9 mouse cellular contexts compared by ENCODE assay signal in the genomic region with DNA sequence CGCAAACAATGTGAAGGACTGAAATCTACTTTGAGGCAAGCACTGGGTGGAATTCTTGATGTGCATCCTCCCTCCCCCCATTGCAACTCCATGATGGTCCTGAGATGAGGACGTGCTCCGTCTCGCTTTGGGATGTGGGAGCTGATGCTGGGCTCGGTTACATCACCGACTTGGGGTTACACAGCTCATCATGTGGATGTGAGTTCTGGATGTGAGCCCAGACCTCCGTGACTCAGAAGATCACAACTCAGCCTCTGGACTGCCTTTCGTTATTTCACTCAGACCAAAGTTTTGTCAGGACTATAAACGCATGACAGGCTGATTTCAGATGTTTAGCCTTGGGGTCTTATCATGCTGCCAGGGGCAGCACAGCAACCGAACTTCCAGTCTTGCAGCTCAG. TPM values are rescaled to one million over a fixed set of nuclear protein-coding genes. Genes with fewer than 3 reads are reported as not detected.
DNase-seq lines count a peak whose midpoint lies in the region; ATAC-seq and TF ChIP-seq lines count a peak whose summit lies in the region.
"Had no signal": no experiment of that assay in that cellular context is flagged by ENCODE, and none has a peak within 500 bp of the region (broad histone marks: within the 10 kb centered on the region; RNA-seq: fewer than 3 reads in every experiment).

No protein-coding gene starts in this region.

- no peaks in the 10 kb centered on the region for H3K27me3 ChIP-seq in limb, embryonic 14.5 days (ENCODE audit: control insufficient read depth, insufficient read depth, low read length)
- H3K27me3 ChIP-seq in limb, embryonic 10.5 days (ENCODE audit: low read depth, poor library complexity, severe bottlenecking), result no peaks in the 10 kb centered on the region
- H3K27me3 ChIP-seq in intestine, embryonic 14.5 days (replicated peaks; ENCODE audit: control insufficient read depth, insufficient read depth, low read length), result no peaks in the 10 kb centered on the region
- no peaks in the 10 kb centered on the region for H3K27me3 ChIP-seq in forebrain, embryonic 16.5 days (replicated peaks; ENCODE audit: control insufficient read depth, insufficient read depth, low read length)
- peaks cover 12% of the 10 kb centered on the region; the same call in 1 of the 2 replicates for H3K27me3 ChIP-seq in hindbrain, embryonic 13.5 days

- TF ChIP-seq POLR2A in limb, embryonic 14.5 days (IDR thresholded peaks at IDR 0.05; ENCODE audit: borderline replicate concordance, extremely low read depth, insufficient read depth, insufficient read length), result no peak

- 55% methylated on average over 10 of the region's 10 CpGs for WGBS in limb, embryonic 14.5 days
- 93% methylated on average over 10 of the region's 10 CpGs for WGBS in limb, embryonic 10.5 days
- WGBS in intestine, embryonic 14.5 days, result 39% methylated on average over 10 of the region's 10 CpGs
- 70% methylated on average over 10 of the region's 10 CpGs for WGBS in forebrain, embryonic 16.5 days
- 88% methylated on average over 10 of the region's 10 CpGs for WGBS in hindbrain, embryonic 13.5 days

- ATAC-seq in limb, embryonic 14.5 days (ENCODE audit: low FRiP score, low read depth), result no peak
- ATAC-seq in intestine, embryonic 14.5 days (replicated peaks; ENCODE audit: low FRiP score, low TSS enrichment, low read depth), result no peak
- peak; percentile 30 for ATAC-seq in megakaryocyte progenitor cell, adult 5-6 weeks (replicated peaks; ENCODE audit: poor library complexity)
- ATAC-seq in forebrain, embryonic 16.5 days, result no peak
- ATAC-seq in hindbrain, embryonic 13.5 days (ENCODE audit: low FRiP score), result no peak

- no peak overlapping the region for H3K9ac ChIP-seq in limb, embryonic 14.5 days (ENCODE audit: low read depth, low read length, severe bottlenecking)
- H3K9ac ChIP-seq in intestine, embryonic 14.5 days (ENCODE audit: low read length), result no peak overlapping the region
- no peak overlapping the region for H3K9ac ChIP-seq in forebrain, embryonic 16.5 days (replicated peaks; ENCODE audit: low read depth, low read length)
- H3K9ac ChIP-seq in hindbrain, embryonic 13.5 days, result no peak overlapping the region
- H3K9ac ChIP-seq: liver, embryonic 15.5 days had no signal

- no peaks in the 10 kb centered on the region for H3K36me3 ChIP-seq in limb, embryonic 14.5 days (ENCODE audit: control insufficient read depth, insufficient read depth, low read length)
- H3K36me3 ChIP-seq in limb, embryonic 10.5 days, result no peaks in the 10 kb centered on the region
- no peaks in the 10 kb centered on the region for H3K36me3 ChIP-seq in intestine, embryonic 14.5 days (ENCODE audit: control insufficient read depth, insufficient read depth, low read length)
- no peaks in the 10 kb centered on the region for H3K36me3 ChIP-seq in forebrain, embryonic 16.5 days (ENCODE audit: control insufficient read depth, insufficient read depth)
- H3K36me3 ChIP-seq in hindbrain, embryonic 13.5 days, result no peaks in the 10 kb centered on the region
- H3K36me3 ChIP-seq: liver, embryonic 15.5 days had no signal

- no peak overlapping the region for H3K4me2 ChIP-seq in limb, embryonic 14.5 days (replicated peaks; ENCODE audit: low read depth, low read length, severe bottlenecking)
- H3K4me2 ChIP-seq in intestine, embryonic 14.5 days (ENCODE audit: low read length), result no peak overlapping the region
- H3K4me2 ChIP-seq in forebrain, embryonic 16.5 days (ENCODE audit: low read length), result no peak overlapping the region
- no peak overlapping the region for H3K4me2 ChIP-seq in hindbrain, embryonic 13.5 days
- H3K4me2 ChIP-seq: liver, embryonic 15.5 days had no signal

- H3K4me3 ChIP-seq in limb, embryonic 14.5 days (replicated peaks; ENCODE audit: low read length), result no peak overlapping the region
- no peak overlapping the region for H3K4me3 ChIP-seq in limb, embryonic 10.5 days
- no peak overlapping the region for H3K4me3 ChIP-seq in intestine, embryonic 14.5 days (ENCODE audit: low read depth, low read length)
- no peak overlapping the region for H3K4me3 ChIP-seq in forebrain, embryonic 16.5 days (replicated peaks; ENCODE audit: low read length)
- no peak overlapping the region for H3K4me3 ChIP-seq in hindbrain, embryonic 13.5 days
- H3K4me3 ChIP-seq: liver, embryonic 15.5 days had no signal

- H3K9me3 ChIP-seq in limb, embryonic 14.5 days (ENCODE audit: control insufficient read depth, low read length), result no peaks in the 10 kb centered on the region
- H3K9me3 ChIP-seq in limb, embryonic 10.5 days (replicated peaks), result no peaks in the 10 kb centered on the region
- no peaks in the 10 kb centered on the region for H3K9me3 ChIP-seq in intestine, embryonic 14.5 days (ENCODE audit: control insufficient read depth, low read length)
- no peaks in the 10 kb centered on the region for H3K9me3 ChIP-seq in forebrain, embryonic 16.5 days (ENCODE audit: control insufficient read depth, low read length)
- no peaks in the 10 kb centered on the region for H3K9me3 ChIP-seq in hindbrain, embryonic 13.5 days
- H3K9me3 ChIP-seq: liver, embryonic 15.5 days had no signal

- H3K4me1 ChIP-seq in limb, embryonic 14.5 days (ENCODE audit: control insufficient read depth, insufficient read depth, low read length), result peaks cover 31% of the 10 kb centered on the region
- peaks cover 53% of the 10 kb centered on the region for H3K4me1 ChIP-seq in limb, embryonic 10.5 days
- H3K4me1 ChIP-seq in intestine, embryonic 14.5 days (replicated peaks; ENCODE audit: control insufficient read depth, insufficient read depth, low read length), result peaks cover 44% of the 10 kb centered on the region
- H3K4me1 ChIP-seq in forebrain, embryonic 16.5 days (replicated peaks; ENCODE audit: control insufficient read depth, insufficient read depth, low read length), result peaks cover 20% of the 10 kb centered on the region
- peaks cover 29% of the 10 kb centered on the region for H3K4me1 ChIP-seq in hindbrain, embryonic 13.5 days (replicated peaks)

- no peak overlapping the region for H3K27ac ChIP-seq in limb, embryonic 14.5 days (replicated peaks; ENCODE audit: low read depth, low read length)
- H3K27ac ChIP-seq in limb, embryonic 10.5 days, result no peak overlapping the region
- H3K27ac ChIP-seq in intestine, embryonic 14.5 days (ENCODE audit: low read depth), result peak overlapping the region; percentile 66
- H3K27ac ChIP-seq in forebrain, embryonic 16.5 days (ENCODE audit: low read length), result no peak overlapping the region
- H3K27ac ChIP-seq in hindbrain, embryonic 13.5 days, result no peak overlapping the region
- H3K27ac ChIP-seq: liver, embryonic 15.5 days had no signal

- peak; percentile 52 for DNase-seq in limb, embryonic 14.5 days (ENCODE audit: low spot score)
- no peak for DNase-seq in limb, embryonic 10.5 days (ENCODE audit: low spot score)
- DNase-seq in brain, adult 2 months (ENCODE audit: low read depth, low spot score), result peak; percentile 81
- no peak for DNase-seq in intestine, embryonic 14.5 days (ENCODE audit: low spot score)
- DNase-seq in testis, postnatal 14 days (ENCODE audit: low spot score), result no peak

RNA-seq across cellular contexts. Expression of gene Kif21b, which starts 4.3 kb away (rescaled TPM):
- 10.9 and 13.2 TPM in 2 replicates for polyA plus RNA-seq in limb, embryonic 14.5 days (2012; rRNA removed)
- polyA plus RNA-seq in limb, embryonic 14.5 days (2014; fragmentation: Nextera tagmentation; extraction: Ambion mirVana), result 3.6 and 3.8 TPM in 2 replicates
- 7.2 and 10.9 TPM in 2 replicates for polyA plus RNA-seq in limb, embryonic 10.5 days (2016; fragmentation: Nextera tagmentation; extraction: Ambion mirVana)
- polyA plus RNA-seq in intestine, embryonic 14.5 days (2014; fragmentation: Nextera tagmentation; extraction: Ambion mirVana), result 5.1 and 5.6 TPM in 2 replicates
- total RNA-seq in megakaryocyte progenitor cell, adult 5-6 weeks (2015), result 7.7 and 8.6 TPM in 2 replicates
- 8.0 and 10.3 TPM in 2 replicates for total RNA-seq in megakaryocyte progenitor cell, adult 5-6 weeks (2017)
- 78.3 and 80.5 TPM in 2 replicates for polyA plus RNA-seq in forebrain, embryonic 16.5 days (2015; fragmentation: Nextera tagmentation; extraction: Ambion mirVana)
- polyA plus RNA-seq in hindbrain, embryonic 13.5 days (2015; fragmentation: Nextera tagmentation; extraction: Ambion mirVana), result 43.7 and 44.2 TPM in 2 replicates

Comparison
In these comparisons a context has a peak if more than half of its experiments do, and no peak if none do; other contexts are left out.
1. DNase-seq: peak in limb, embryonic 14.5 days (single experiment) and brain, adult 2 months (single experiment); none in limb, embryonic 10.5 days (single experiment), intestine, embryonic 14.5 days (single experiment) and testis, postnatal 14 days (single experiment).